Mouse (Mus musculus): ENCODE results near the gene Ophn1. TPM values are rescaled to one million over a fixed set of nuclear protein-coding genes. Genes with fewer than 3 reads are reported as not detected.

Ophn1 gene
- 1 to 10 TPM in 1 of 2 experiments, not detected in 1; 1.6 TPM for total RNA-seq (2023)

GRCm38 (mm10) chrX:98890406-98891116 lies at the start of gene Ophn1:
Gene Ophn1 (minus strand): TSS chrX:98891025.

GRCm38 (mm10) chrX:98936101-98936500 lies 45.3 kb upstream of the Ophn1 start, which contains the start of gene Yipf6:
Gene Yipf6 (plus strand): TSS chrX:98936316.

Other genes with a start within 250 kb of the Ophn1 start
- 10 to 100 TPM; 28.4 to 34.5 TPM for gene Yipf6, start 45.3 kb upstream of the Ophn1 start, total RNA-seq (2023)
- 1 to 10 TPM in 1 of 2 experiments, under 1 TPM in 1; 0.47 to 1.1 TPM for gene Stard8, start 112.2 kb upstream of the Ophn1 start, total RNA-seq (2023)
- 1 to 10 TPM; 2.4 to 2.5 TPM for gene Efnb1, start 245.1 kb upstream of the Ophn1 start, total RNA-seq (2023)